Comparison of ENCODE assay signal across 19 mouse cellular contexts in genomic region chr2:123887587-123887986, GRCm38 (mm10).
"Had no signal": no experiment of that assay in that cellular context is flagged by ENCODE, and none has a peak within 500 bp of the region (broad histone marks: within the 10 kb centered on the region; RNA-seq: fewer than 3 reads in every experiment).

No protein-coding gene starts in this region.

- H3K4me2 ChIP-seq: hindbrain, embryonic 15.5 days; limb, embryonic 13.5 days; midbrain, embryonic 11.5 days; neural tube, embryonic 12.5 days; neural tube, embryonic 15.5 days had no signal

- H3K4me1 ChIP-seq: hindbrain, embryonic 15.5 days; limb, embryonic 10.5 days; limb, embryonic 13.5 days; neural tube, embryonic 12.5 days; neural tube, embryonic 15.5 days had no signal

- H3K9me3 ChIP-seq: hindbrain, embryonic 15.5 days; limb, embryonic 10.5 days; limb, embryonic 13.5 days; neural tube, embryonic 12.5 days; neural tube, embryonic 15.5 days had no signal

- H3K9ac ChIP-seq: hindbrain, embryonic 15.5 days; limb, embryonic 13.5 days; liver, embryonic 14.5 days; liver, postnatal 0 days; neural tube, embryonic 12.5 days; neural tube, embryonic 15.5 days had no signal

- DNase-seq: kidney, adult 11 months; kidney, adult 9 months; kidney, postnatal 10 days; kidney, postnatal 4 days; liver; liver, postnatal 0 days; midbrain, embryonic 14.5 days; right cerebral cortex, adult 18-20 months; right cerebral cortex, postnatal 14 days; right cerebral cortex, postnatal 4 days; thymus, postnatal 25 days had no signal

- ATAC-seq: liver, postnatal 0 days had no signal

- H3K27me3 ChIP-seq: hindbrain, embryonic 15.5 days; limb, embryonic 13.5 days; neural tube, embryonic 12.5 days; neural tube, embryonic 15.5 days had no signal

- H3K4me3 ChIP-seq: hindbrain, embryonic 15.5 days; limb, embryonic 10.5 days; limb, embryonic 13.5 days; neural tube, embryonic 12.5 days; neural tube, embryonic 15.5 days had no signal

- H3K27ac ChIP-seq: hindbrain, embryonic 15.5 days; limb, embryonic 10.5 days; limb, embryonic 13.5 days; liver, embryonic 14.5 days; neural tube, embryonic 12.5 days; neural tube, embryonic 15.5 days; stomach, postnatal 0 days had no signal

- H3K36me3 ChIP-seq: hindbrain, embryonic 15.5 days; limb, embryonic 10.5 days; limb, embryonic 13.5 days; neural tube, embryonic 12.5 days; neural tube, embryonic 15.5 days had no signal
